Mouse (Mus musculus) kidney, postnatal 10 days (tissue): Measurements from ENCODE around the gene Zfp970.
"Not testable (repeated sequence)": the region's sequence is repeated elsewhere in the genome, so short reads cannot be mapped to it uniquely, and the experiment has no call there.

Experiments
- DNase-seq: peaks from one replicate; pipeline ENCODE4 v3.0.0; 2021; ENCODE audit warnings: mixed read lengths

The Zfp970 gene

DNA sequence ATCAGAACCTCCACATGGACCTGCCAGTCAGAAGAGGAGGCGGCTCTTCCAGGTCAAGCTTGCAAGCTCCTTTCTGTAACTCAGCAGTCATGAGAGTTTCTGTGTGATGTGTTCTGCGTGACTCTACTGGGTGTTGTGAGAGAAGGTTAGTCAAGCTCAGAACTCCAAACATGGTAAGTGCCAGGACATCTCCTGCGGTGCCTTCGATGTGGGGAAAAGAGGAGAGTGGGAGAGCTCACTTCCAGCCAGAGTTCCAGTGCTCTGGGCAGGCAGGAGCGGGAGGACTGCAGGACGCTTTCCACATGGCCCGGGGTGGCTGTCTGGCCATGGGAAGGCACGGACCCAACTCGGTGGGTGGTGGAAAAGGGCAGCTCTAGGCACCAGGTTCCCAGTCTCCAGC, at the start of gene Zfp970:
TSS of gene Zfp970 (plus strand) at position 58 of the 400 bp plus-strand sequence.
- peak; percentile 24 for DNase-seq

DNA sequence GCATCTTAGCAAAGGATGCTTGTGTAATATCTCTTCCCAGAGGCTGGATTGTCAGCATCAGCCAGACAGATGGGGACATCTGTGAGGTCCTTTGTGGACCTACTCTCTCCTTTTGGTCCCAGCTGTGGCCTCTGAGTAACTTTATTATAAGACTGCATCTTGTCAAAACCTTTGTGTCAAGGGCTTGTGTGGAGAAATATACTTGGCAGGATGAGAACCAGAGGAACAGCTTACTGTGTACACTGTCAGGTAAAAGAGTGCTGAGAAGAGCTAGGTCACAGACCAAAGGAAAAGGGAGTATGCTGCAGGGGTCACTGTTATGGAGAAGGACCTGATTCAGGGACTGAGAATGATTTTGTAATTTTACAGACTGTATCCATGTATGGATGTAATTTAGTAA, 3.7 kb downstream of the Zfp970 start:
- DNase-seq: not testable (repeated sequence)

DNA sequence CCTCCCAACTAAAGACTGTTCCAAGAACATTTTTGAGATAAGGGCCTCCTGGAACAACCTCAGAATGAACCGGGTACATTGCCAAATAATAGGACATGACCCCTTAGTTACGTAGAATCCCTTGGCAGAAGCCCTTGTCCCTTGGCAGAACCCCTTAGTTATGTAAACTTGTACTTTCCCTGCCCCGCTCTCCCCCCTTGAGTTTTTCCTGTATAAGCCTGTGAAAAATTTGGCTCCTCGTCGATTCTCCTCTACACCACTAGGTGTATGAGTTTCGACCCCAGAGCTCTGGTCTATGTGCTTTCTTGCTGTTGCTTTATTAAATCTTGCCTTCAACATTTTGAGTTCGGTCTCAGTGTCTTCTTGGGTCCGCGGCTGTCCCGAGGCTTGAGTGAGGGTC, 7.7 kb downstream of the Zfp970 start:
- DNase-seq: not testable (repeated sequence)

DNA sequence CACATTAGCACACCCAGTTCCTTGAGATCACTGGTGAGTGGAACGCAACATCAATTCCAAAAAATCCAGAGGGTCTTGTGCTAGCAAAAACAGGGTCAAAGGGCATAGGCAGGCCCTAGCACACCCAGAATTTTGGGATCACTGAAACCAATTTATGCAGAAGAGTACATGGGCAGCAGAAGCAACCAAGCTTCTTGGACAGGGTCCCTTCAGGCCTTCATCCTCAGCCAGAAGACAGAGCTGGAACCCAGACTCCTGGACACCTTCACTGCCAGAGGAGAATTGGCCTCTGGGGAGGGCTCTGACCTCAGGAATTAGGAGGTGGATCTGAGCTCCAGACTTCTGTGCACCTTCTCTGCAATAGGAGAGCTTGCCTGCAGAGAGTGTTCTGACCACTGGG, 17.4 kb downstream of the Zfp970 start:
- DNase-seq: not testable (repeated sequence)

DNA sequence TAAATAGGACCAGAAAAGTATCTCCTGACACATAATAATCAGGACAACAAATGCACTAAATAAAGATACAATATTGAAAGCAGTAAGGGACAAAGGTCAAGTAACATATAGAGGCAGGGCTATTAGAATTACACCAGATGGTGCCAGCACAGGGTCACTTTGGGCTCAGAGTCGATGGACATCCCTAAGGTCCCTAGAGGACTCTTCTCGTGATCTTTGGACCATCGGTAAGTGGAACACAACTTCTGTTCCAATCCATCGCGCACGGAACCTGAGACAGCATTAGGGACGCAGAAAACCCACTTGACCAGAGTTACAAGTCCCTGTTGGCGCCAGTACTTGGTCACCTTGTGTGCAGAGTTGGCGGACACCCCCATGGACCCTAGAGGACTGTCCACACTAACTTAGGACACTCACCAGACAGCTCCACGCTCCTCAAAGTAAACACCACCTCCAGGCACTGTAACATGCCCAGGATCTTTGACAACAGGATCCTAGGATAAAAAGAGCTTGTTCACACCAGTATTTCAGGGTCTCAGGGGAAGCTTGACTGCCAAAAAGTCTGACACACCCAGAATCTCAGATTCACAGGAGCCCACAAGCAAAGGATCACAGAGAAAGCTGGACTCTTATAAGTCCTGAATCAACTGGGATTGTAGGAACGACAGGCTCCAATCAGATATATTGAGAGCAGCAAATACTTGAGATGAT, 18.9 kb downstream of the Zfp970 start:
- not testable (repeated sequence) for DNase-seq

DNA sequence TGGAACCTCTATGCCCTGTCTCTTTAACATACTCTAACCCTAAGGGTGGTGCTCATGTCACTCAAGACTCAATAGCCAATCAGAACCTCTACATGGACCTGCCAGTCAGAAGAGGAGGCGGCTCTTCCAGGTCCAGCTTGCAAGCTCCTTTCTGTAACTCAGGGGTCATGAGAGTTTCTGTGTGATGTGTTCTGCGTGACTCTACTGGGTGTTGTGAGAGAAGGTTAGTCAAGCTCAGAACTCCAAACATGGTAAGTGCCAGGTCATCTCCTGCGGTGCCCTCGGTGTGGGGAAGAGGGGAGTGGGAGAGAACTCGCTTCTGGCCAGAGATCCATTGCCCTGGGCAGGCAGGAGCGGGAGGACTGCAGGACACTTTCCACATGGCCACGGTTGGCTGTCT, 33.5 kb downstream of the Zfp970 start, which contains the start of gene Gm14403:
TSS of gene Gm14403 (plus strand) at position 149 of the 400 bp plus-strand sequence.
- DNase-seq: peak; percentile 38

DNA sequence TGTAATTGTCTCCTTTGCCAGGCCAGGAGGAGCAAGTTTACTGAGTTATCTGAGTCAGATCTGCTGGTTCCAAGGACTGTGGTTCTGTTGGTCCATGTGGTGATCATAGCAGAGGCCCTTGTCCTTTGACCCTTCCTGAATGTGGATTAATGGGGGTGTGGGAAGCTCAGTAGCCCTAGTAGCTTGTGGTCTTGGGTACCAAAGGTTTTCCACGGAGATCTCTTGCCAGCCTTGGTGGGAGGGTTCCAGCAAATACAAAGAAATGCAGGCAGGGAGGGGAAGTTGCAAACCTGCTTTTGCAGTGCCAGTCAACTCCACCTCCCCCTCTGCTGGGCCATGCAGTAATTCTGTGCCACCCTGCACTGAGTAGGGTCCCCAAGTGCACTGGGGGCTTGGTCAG, 34.6 kb downstream of the Zfp970 start:
- DNase-seq: not testable (repeated sequence)

DNA sequence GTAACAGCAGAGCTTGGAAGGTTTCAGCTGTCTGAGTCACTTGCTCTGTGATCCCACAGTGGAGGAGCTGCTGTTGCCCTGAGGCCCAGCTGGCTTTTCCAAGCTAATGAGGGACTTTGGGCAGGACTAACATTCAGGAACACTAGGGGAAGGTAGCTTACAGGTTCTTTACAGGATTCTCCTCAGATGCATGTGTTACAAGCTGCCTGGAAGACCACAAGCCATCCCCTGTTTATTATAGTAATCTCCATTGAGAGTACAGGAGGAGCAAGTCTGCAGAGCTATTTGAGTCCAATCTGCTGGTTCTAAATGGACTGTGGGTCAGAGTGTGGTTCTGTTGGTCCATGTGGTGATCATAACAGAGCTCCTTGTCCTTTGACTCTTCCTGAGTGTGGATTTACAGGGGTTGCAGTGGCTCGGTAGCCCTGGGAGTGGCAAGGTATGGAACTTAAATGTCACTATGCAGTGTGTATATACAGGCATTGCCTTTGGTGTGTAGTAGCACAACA, 40.7 kb downstream of the Zfp970 start:
- not testable (repeated sequence) for DNase-seq

DNA sequence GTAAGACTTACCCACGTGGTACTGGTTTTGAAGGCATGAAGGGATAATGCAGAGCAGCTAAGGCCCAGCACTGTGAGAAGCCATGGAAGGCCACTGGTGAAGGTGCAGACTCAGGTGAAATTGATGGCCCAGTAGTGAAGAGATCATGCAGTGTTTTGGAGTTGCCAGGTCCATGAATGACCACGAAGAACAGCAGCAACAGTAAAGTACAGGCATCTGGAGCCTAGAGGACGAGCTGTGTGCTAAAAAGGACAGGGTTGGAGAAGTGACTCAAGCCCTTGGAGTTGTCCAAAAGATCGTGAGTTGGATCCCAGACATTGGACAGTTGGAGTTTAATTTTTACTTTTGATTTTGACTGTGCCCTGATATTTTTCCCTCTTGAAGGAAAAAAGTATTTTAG, 46.8 kb downstream of the Zfp970 start:
- DNase-seq: not testable (repeated sequence)

DNA sequence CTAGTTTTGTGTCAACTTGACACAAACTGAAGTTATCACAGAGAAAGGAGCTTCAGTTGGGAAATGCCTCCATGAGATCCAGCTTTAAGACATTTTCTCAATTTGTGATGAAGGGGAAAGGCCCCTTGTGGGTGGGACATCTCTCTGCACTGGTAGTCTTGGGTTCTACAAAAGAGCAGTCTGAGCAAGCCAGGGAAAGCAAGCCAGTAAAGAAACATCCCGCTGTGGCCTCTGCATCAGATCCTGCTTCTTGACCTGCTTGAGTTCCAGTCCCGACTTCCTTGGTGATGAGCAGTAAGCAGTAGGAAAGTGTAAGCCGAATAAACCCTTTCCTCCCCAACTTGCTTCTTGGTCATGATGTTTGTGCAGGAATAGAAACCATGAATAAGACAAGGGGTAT, 47.4 kb downstream of the Zfp970 start:
- DNase-seq: not testable (repeated sequence)

DNA sequence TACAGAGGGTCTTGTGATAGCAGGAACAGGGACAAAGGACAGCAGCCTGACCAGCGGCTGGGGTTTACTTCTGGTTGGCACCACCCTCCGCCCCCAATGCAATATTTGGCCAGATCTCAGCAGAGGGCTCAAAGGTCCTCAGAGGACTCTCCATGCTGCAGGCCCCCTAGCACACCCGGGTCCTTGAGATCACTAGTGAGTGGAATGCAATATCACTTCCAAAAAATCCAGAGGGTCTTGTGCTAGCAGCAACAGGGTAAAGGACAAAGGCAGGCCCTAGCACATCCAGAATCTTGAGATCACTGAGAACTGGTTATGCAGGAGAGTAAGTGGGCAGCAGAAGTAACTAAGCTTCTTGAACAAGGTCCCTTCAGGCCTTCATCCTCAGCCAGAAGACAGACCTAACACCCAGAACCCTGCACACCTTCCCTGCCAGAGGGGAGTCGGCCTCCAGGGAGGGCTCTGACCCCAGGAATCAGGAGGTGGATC, 49.5 kb downstream of the Zfp970 start:
- not testable (repeated sequence) for DNase-seq

DNA sequence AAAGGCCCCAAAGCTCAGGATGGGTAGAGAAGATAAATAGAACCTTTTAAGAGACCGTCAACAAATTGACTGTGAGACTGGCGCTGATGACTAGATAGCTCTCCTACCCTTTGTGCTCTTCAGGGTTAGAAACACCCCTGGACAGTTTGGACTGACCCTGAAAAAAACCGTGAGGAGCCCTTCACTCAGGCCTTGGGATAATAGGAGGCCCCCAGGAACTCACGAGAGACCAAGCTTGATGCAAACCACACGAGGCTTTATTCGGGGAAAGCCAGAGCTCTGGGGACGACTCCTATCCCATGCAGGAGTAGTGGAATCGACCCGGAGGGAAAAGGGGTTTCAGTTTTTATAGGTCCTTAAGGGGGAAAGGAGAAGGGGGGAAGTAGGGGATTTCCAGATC, 53.2 kb downstream of the Zfp970 start:
- DNase-seq: not testable (repeated sequence)

DNA sequence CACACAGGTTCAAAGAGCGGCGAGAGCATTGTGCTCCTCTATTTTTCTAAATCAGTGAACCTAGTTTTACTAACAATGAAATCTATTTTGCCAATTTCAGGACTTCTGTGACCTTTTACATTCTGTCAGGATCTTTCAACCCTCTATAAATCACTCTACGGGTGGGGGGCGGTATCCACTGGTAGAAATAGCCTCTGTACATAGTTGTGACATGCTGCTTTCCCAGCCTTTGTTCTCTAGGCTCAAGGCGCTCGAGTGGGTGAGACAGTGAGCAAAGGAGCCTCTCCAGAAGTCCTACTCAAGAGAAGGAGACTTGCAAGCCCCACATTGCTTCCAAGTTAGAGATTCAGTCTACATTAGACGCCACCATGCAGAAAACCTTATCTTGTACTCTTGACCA, 53.8 kb downstream of the Zfp970 start:
- DNase-seq: not testable (repeated sequence)

DNA sequence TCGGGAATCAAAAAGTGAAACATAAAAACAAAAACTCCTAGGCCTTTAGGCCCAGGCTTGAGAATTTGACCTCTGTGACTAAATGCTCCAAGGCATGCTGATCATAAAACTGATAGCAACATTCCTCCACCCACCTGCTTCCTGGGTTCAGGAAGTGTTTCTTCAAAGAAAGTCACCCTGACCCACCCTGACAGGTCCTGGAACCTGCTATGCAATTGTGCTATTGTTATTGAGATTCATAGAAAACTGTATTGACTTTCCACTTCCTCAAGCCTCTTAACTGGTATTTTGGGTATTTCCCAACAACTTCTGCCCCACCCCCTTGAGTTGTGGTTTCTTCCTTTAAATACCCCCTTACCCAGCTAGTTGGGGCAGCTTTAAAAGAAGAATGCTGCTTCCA, 54.4 kb downstream of the Zfp970 start:
- DNase-seq: not testable (repeated sequence)

DNA sequence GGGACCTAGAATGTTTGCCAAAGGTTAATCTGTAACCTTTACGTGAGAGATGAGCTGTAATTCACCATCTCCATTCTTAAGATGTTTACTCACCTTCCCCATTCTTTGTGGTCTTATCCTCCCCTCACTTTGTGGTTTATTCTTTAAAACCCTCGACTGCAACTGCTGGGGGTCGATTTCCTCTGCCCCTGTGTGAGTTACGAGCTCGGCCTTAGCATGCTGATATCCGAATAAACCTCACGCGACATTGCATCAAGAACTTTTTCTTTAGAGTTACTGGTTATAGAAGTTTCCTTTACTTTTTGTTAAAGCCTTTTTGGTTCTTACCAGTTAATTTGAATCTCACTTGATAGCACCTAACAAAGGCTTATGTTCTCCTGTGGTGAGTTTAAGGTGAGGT, 55.5 kb downstream of the Zfp970 start:
- no peak for DNase-seq

DNA sequence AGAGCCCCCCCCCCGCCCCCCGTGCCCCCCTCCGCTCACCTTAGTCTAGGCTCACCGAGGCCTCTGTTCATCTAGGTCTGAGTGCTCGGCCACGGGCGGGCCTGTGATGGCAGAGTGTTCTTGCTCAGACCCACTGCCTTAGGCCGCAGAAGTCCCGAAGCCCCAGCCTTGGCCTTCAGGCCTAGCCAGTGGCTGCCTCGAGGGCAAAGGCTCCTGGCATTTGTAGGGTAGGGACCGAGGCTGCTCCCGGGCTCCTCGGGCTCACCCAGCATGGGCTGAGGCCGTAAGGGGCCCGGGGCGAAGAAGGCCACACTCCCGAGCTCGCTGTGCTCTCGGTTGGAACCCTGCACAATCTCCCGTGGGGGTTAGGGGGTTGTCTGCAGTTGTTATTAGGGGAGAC, 58.5 kb downstream of the Zfp970 start:
- no peak for DNase-seq

DNA sequence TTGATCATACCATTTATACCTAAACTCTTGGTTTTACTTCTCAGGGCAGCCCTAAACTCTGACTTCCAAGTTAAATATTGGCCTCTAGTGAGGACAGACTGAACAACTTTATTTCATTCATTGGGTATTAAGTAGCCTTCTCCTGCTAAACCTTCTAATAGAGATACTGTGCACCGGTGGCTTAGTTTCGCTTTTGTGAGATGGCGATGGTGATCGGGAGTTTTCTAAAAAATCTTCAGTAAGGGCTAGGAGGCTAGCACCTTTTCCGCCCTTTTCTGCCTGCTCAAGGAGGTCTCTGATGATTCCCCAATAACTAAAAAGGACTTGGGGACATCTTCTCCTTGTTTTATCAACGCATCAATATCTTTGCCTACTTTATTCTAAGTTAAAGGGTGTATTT, 59.1 kb downstream of the Zfp970 start:
- not testable (repeated sequence) for DNase-seq

DNA sequence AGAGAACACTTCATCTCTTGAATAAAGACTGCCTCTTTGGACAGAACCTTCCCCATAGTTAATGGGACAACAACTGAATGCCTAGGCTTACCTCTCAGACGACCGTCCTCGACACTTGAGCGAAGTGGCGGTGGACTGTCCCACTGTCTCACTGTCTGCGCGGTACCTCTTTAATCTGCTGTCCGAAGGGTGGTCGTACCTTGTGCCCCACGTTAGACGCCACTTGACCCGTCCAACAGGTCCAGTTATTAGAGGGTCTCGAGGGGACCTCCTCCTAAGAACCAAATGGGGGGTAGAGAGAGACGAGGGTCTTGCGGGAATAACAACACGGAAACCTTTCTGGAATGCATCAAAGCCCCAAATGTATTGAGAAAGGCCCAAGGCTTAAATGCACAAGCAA, 59.6 kb downstream of the Zfp970 start:
- not testable (repeated sequence) for DNase-seq
